Mouse (Mus musculus): ENCODE data around the gene Vmn1r68.
A peak's percentile ranks its signal among the peaks of the same experiment; 100 is the strongest.

Gene Vmn1r68

GRCm38 (mm10) chr7:10558385-10558784 lies at the start of gene Vmn1r68:
TSS of gene Vmn1r68 (minus strand) at chr7:10558485.
- no peak for DNase-seq

DNA sequence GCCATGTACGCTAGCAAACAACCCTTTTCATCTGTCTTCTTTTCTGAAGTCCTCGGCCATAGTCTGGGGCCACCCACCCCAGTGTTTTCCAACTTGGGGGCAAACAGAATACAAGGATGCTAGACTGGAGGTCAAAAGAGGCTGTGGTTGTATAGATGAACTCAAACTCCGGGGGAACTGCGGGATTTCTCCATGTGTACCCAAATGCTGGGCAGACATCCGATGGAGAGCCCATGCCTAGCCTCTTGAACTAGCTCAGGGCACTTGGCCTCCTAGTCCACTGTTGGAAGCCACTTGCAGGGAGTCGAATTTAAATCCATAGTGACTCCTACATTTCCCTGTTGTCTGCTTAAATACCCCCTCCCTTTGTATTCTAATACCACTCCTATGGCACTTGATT lies 62.7 kb downstream of the Vmn1r68 start:
- DNase-seq, result no peak

- DNase-seq, result peak; percentile 55 to 76
Measured at GRCm38 (mm10) chr7:10494786-10495521, 63.3 kb downstream of the Vmn1r68 start, which contains the start of gene Zik1. TSS of gene Zik1 (minus strand) at chr7:10495394.

- DNase-seq, result no peak
Measured at GRCm38 (mm10) chr7:10480588-10481233, 77.6 kb downstream of the Vmn1r68 start.

- DNase-seq, result no peak
Measured at GRCm38 (mm10) chr7:10479813-10480212, 78.5 kb downstream of the Vmn1r68 start.

- DNase-seq, result no peak
Measured at GRCm38 (mm10) chr7:10458166-10458565, 100.1 kb downstream of the Vmn1r68 start.
